Mouse (Mus musculus) lung, embryonic 15.5 days (tissue): ENCODE data around the gene Rabl2. TPM values are rescaled to one million over a fixed set of nuclear protein-coding genes. Genes with fewer than 3 reads are reported as not detected.
A peak's percentile ranks its signal among the peaks of the same experiment; 100 is the strongest.

ENCODE experiments used
- ATAC-seq: fragments of 200-750 bp; cut with Nextera tagmentation; 2 replicates; pipeline ENCODE4 v1.8.0; 2017; ENCODE audit warnings: moderate number of reproducible peaks, borderline replicate concordance; ENCODE audit not compliant: low FRiP score, low TSS enrichment; ENCODE audit errors: extremely low read depth
- H3K27ac ChIP-seq: fragments of 300-500 bp; sonication (generic); 2 replicates; pipeline ENCODE4 v1.5.1; 2015; ENCODE audit warnings: moderate library complexity, mild to moderate bottlenecking, inconsistent platforms
- H3K27me3 ChIP-seq: fragments of 300-500 bp; sonication (generic); 2 replicates; pipeline ENCODE4 v1.6.1; 2015; ENCODE audit warnings: inconsistent platforms
- H3K36me3 ChIP-seq: fragments of 300-500 bp; sonication (generic); 2 replicates; pipeline ENCODE4 v1.6.1; 2015; ENCODE audit warnings: inconsistent platforms
- H3K4me1 ChIP-seq: fragments of 300-500 bp; sonication (generic); 2 replicates; pipeline ENCODE4 v1.6.1; 2015; ENCODE audit warnings: inconsistent platforms
- H3K4me2 ChIP-seq: fragments of 300-500 bp; sonication (generic); 2 replicates; pipeline ENCODE4 v1.6.1; 2015; ENCODE audit warnings: inconsistent platforms, mild to moderate bottlenecking, moderate library complexity
- H3K4me3 ChIP-seq: fragments of 300-500 bp; sonication (generic); 2 replicates; pipeline ENCODE4 v1.5.1; 2015; ENCODE audit warnings: mild to moderate bottlenecking, inconsistent platforms
- H3K9ac ChIP-seq: fragments of 300-500 bp; sonication (generic); 2 replicates; pipeline ENCODE4 v1.6.1; 2015; ENCODE audit warnings: inconsistent platforms
- H3K9me3 ChIP-seq: fragments of 300-500 bp; sonication (generic); 2 replicates; pipeline ENCODE4 v1.6.1; 2016; ENCODE audit warnings: inconsistent platforms
- WGBS: fragments of 180-500 bp; shearing (Covaris S2); methylation state at CpG from one replicate; pipeline ENCODE4 v1.1.7; 2015; 5-methylcytosine and 5-hydroxymethylcytosine counted together
- polyA plus RNA-seq: library from polyadenylated mRNA; unstranded; fragments of >200 nt; fragmentation: Nextera tagmentation; extraction: Ambion mirVana; gene quantifications from 2 replicates; pipeline ENCODE4 v1.2.1, GENCODE M21; 2015

The Rabl2 gene
- polyA plus RNA-seq, 1 experiment from 2014 or later = 45.9 TPM

GRCm38 (mm10) chr15:89585101-89585500 is 6.6 kb downstream of the Rabl2 start:
- Histone ChIP-seq H3K27me3 (no peaks in the 10 kb centered on the region), H3K9me3 (no peaks in the 10 kb centered on the region), H3K27ac (no peak overlapping the region), H3K9ac (no peak overlapping the region), H3K4me1 (no peaks in the 10 kb centered on the region), H3K4me3 (no peak overlapping the region), H3K36me3 (no peaks in the 10 kb centered on the region), H3K4me2 (no peak overlapping the region)
- no peak for ATAC-seq
- WGBS = 72% methylated on average over 5 of the region's 5 CpGs

GRCm38 (mm10) chr15:89582494-89582893 is 9.2 kb downstream of the Rabl2 start:
- Histone ChIP-seq H3K4me3 (no peak overlapping the region), H3K36me3 (no peaks in the 10 kb centered on the region), H3K9me3 (no peaks in the 10 kb centered on the region), H3K4me2 (no peak overlapping the region), H3K27me3 (no peaks in the 10 kb centered on the region), H3K27ac (no peak overlapping the region), H3K9ac (no peak overlapping the region), H3K4me1 (no peaks in the 10 kb centered on the region)
- WGBS = 86% methylated on average over 7 of the region's 7 CpGs
- ATAC-seq = no peak

- Histone ChIP-seq H3K4me1 (no peaks in the 10 kb centered on the region), H3K36me3 (no peaks in the 10 kb centered on the region), H3K9me3 (no peaks in the 10 kb centered on the region), H3K4me3 (no peak overlapping the region), H3K27me3 (no peaks in the 10 kb centered on the region), H3K27ac (no peak overlapping the region), H3K9ac (no peak overlapping the region), H3K4me2 (no peak overlapping the region)
- no peak for ATAC-seq
- WGBS = 59% methylated on average over 8 of the region's 8 CpGs
These were observed 19.6 kb downstream of the Rabl2 start for GRCm38 (mm10) chr15:89572147-89572546.

- 84% methylated on average over 6 of the region's 6 CpGs for WGBS
- no peaks in the 10 kb centered on the region for H3K27me3 ChIP-seq
- no peak within 1 kb of the TSS for H3K9ac ChIP-seq
- H3K27ac ChIP-seq = no peak within 1 kb of the TSS
- no peak within 1 kb of the TSS for H3K4me3 ChIP-seq
- ATAC-seq = no peak
- no peaks in the 10 kb centered on the region for H3K4me1 ChIP-seq
- H3K4me2 ChIP-seq = no peak within 1 kb of the TSS
- H3K36me3 ChIP-seq = no peaks in the 10 kb centered on the region
- no peaks in the 10 kb centered on the region for H3K9me3 ChIP-seq
These were observed 23.6 kb downstream of the Rabl2 start, which contains the start of gene Acr for GRCm38 (mm10) chr15:89568114-89568513. TSS of gene Acr (plus strand) at chr15:89568326.

GRCm38 (mm10) chr15:89559202-89559731 is 32.5 kb downstream of the Rabl2 start:
- H3K4me1 ChIP-seq = peaks cover 25% of the 10 kb centered on the region
- ATAC-seq = no peak
- no peaks in the 10 kb centered on the region for H3K36me3 ChIP-seq
- 50% methylated on average over 10 of the region's 10 CpGs for WGBS
- H3K27ac ChIP-seq = no peak overlapping the region
- no peak overlapping the region for H3K4me2 ChIP-seq
- no peak overlapping the region for H3K9ac ChIP-seq
- no peak overlapping the region for H3K4me3 ChIP-seq
- no peaks in the 10 kb centered on the region for H3K9me3 ChIP-seq
- peaks cover 35% of the 10 kb centered on the region for H3K27me3 ChIP-seq

GRCm38 (mm10) chr15:89557996-89558390 is 33.7 kb downstream of the Rabl2 start:
- H3K36me3 ChIP-seq = no peaks in the 10 kb centered on the region
- no peaks in the 10 kb centered on the region for H3K9me3 ChIP-seq
- peak; percentile 17; the same call in 1 of the 2 replicates for ATAC-seq
- WGBS = 18% methylated on average over 34 of the region's 34 CpGs
- H3K4me2 ChIP-seq = peak overlapping the region; percentile 42
- H3K27me3 ChIP-seq = peaks cover 35% of the 10 kb centered on the region
- no peak overlapping the region for H3K27ac ChIP-seq
- H3K4me1 ChIP-seq = peaks cover 25% of the 10 kb centered on the region
- H3K9ac ChIP-seq = no peak overlapping the region
- peak overlapping the region; percentile 5; the same call in 1 of the 2 replicates for H3K4me3 ChIP-seq

GRCm38 (mm10) chr15:89557179-89557995 is 34.3 kb downstream of the Rabl2 start:
- Histone ChIP-seq H3K9me3 (no peaks in the 10 kb centered on the region), H3K27me3 (peaks cover 35% of the 10 kb centered on the region), H3K4me3 (peak overlapping the region; percentile 5; the same call in 1 of the 2 replicates), H3K27ac (no peak overlapping the region), H3K9ac (no peak overlapping the region), H3K4me1 (peaks cover 25% of the 10 kb centered on the region), H3K36me3 (no peaks in the 10 kb centered on the region), H3K4me2 (peak overlapping the region; percentile 42)
- WGBS = 19% methylated on average over 40 of the region's 40 CpGs
- no peak for ATAC-seq

- Histone ChIP-seq H3K27me3 (peaks cover 35% of the 10 kb centered on the region), H3K4me3 (0 out of 2 replicates have a peak overlapping the region, but pooled peaks have one; percentile 7), H3K9ac (no peak overlapping the region), H3K4me1 (peaks cover 25% of the 10 kb centered on the region), H3K4me2 (peak overlapping the region; percentile 29), H3K27ac (no peak overlapping the region), H3K36me3 (no peaks in the 10 kb centered on the region), H3K9me3 (no peaks in the 10 kb centered on the region)
- 0 out of 2 replicates have a peak, but pooled peaks have one; percentile 20 for ATAC-seq
- 34% methylated on average over 23 of the region's 23 CpGs for WGBS
These were observed 35.1 kb downstream of the Rabl2 start for GRCm38 (mm10) chr15:89556401-89557178.

- no peak overlapping the region for H3K27ac ChIP-seq
- peaks cover 25% of the 10 kb centered on the region for H3K4me1 ChIP-seq
- H3K27me3 ChIP-seq = peaks cover 35% of the 10 kb centered on the region
- no peaks in the 10 kb centered on the region for H3K36me3 ChIP-seq
- H3K9me3 ChIP-seq = no peaks in the 10 kb centered on the region
- 83% methylated on average over 6 of the region's 6 CpGs for WGBS
- no peak for ATAC-seq
- H3K4me2 ChIP-seq = no peak overlapping the region
- no peak overlapping the region for H3K9ac ChIP-seq
- H3K4me3 ChIP-seq = no peak overlapping the region
These were observed 36.1 kb downstream of the Rabl2 start for GRCm38 (mm10) chr15:89555591-89555990.

- Histone ChIP-seq H3K27me3 (peaks cover 23% of the 10 kb centered on the region), H3K9ac (no peak overlapping the region), H3K4me3 (no peak overlapping the region), H3K36me3 (no peaks in the 10 kb centered on the region), H3K27ac (no peak overlapping the region), H3K4me2 (no peak overlapping the region), H3K9me3 (no peaks in the 10 kb centered on the region), H3K4me1 (peaks cover 20% of the 10 kb centered on the region)
- 91% methylated on average over 1 of the region's 1 CpGs for WGBS
- no peak for ATAC-seq
These were observed 40.0 kb downstream of the Rabl2 start for GRCm38 (mm10) chr15:89551733-89552132.

GRCm38 (mm10) chr15:89550506-89550905 is 41.2 kb downstream of the Rabl2 start:
- no peaks in the 10 kb centered on the region for H3K36me3 ChIP-seq
- 92% methylated on average over 8 of the region's 8 CpGs for WGBS
- no peak for ATAC-seq

More at GRCm38 (mm10) chr15:89550506-89550905, 41.2 kb downstream of the Rabl2 start:
- H3K27ac ChIP-seq = no peak overlapping the region
- no peaks in the 10 kb centered on the region for H3K9me3 ChIP-seq
- H3K4me3 ChIP-seq = no peak overlapping the region
- no peak overlapping the region for H3K4me2 ChIP-seq
- H3K9ac ChIP-seq = no peak overlapping the region
- peaks cover 16% of the 10 kb centered on the region; the same call in 1 of the 2 replicates for H3K4me1 ChIP-seq
- peaks cover 16% of the 10 kb centered on the region; the same call in 1 of the 2 replicates for H3K27me3 ChIP-seq
